Mouse (Mus musculus): ENCODE results near the gene Rap1a. TPM values are rescaled to one million over a fixed set of nuclear protein-coding genes. Genes with fewer than 3 reads are reported as not detected.

Gene Rap1a
- polyA plus RNA-seq, 1 experiment from 2014 or later, result 74.1 TPM

GRCm38 (mm10) chr3:105687324-105688060, 113.6 kb downstream of the Rap1a start, which contains the start of gene Ddx20:
Gene Ddx20 (minus strand): TSS chr3:105687574.
- Histone ChIP-seq H3K4me3 (ENCODE audit: low read depth, low read length) (peak within 1 kb of the TSS; percentile 95), H3K36me3 (ENCODE audit: control insufficient read depth, insufficient read depth, low read length) (peaks cover 9% of the 10 kb centered on the region; the same call in 1 of the 2 replicates), H3K27ac (ENCODE audit: low read length) (peak within 1 kb of the TSS; percentile 81), H3K4me1 (ENCODE audit: control insufficient read depth, insufficient read depth, low read length) (peaks cover 13% of the 10 kb centered on the region), H3K9me3 (replicated peaks; ENCODE audit: control insufficient read depth, low read length, poor library complexity, severe bottlenecking) (no peaks in the 10 kb centered on the region), H3K9ac (ENCODE audit: low read depth, low read length) (peak within 1 kb of the TSS; percentile 90), H3K27me3 (ENCODE audit: control insufficient read depth, insufficient read depth, low read depth, low read length) (no peaks in the 10 kb centered on the region), H3K4me2 (ENCODE audit: low read length) (peak within 1 kb of the TSS; percentile 83)
- peak; percentile 97 for ATAC-seq
- WGBS, result under 1% methylated on average over 72 of the region's 72 CpGs

GRCm38 (mm10) chr3:105686394-105687323, 114.5 kb downstream of the Rap1a start:
- no peak for ATAC-seq
- peak overlapping the region; percentile 83 for H3K4me2 ChIP-seq (ENCODE audit: low read length)
- peaks cover 13% of the 10 kb centered on the region for H3K4me1 ChIP-seq (ENCODE audit: control insufficient read depth, insufficient read depth, low read length)
- peak overlapping the region; percentile 90 for H3K9ac ChIP-seq (ENCODE audit: low read depth, low read length)
- peaks cover 11% of the 10 kb centered on the region; the same call in 1 of the 2 replicates for H3K36me3 ChIP-seq (ENCODE audit: control insufficient read depth, insufficient read depth, low read length)
- H3K27me3 ChIP-seq (ENCODE audit: control insufficient read depth, insufficient read depth, low read depth, low read length), result no peaks in the 10 kb centered on the region
- H3K9me3 ChIP-seq (replicated peaks; ENCODE audit: control insufficient read depth, low read length, poor library complexity, severe bottlenecking), result no peaks in the 10 kb centered on the region
- WGBS, result 10% methylated on average over 57 of the region's 60 CpGs
- H3K4me3 ChIP-seq (ENCODE audit: low read depth, low read length), result peak overlapping the region; percentile 95
- H3K27ac ChIP-seq (ENCODE audit: low read length), result peak overlapping the region; percentile 80

GRCm38 (mm10) chr3:105680346-105680745, 120.8 kb downstream of the Rap1a start:
- Histone ChIP-seq H3K9ac (ENCODE audit: low read depth, low read length) (no peak overlapping the region), H3K4me1 (ENCODE audit: control insufficient read depth, insufficient read depth, low read length) (0 out of 2 replicates have a peak, but pooled peaks cover 3% of the 10 kb centered on the region), H3K36me3 (ENCODE audit: control insufficient read depth, insufficient read depth, low read length) (peaks cover 24% of the 10 kb centered on the region), H3K4me3 (ENCODE audit: low read depth, low read length) (no peak overlapping the region), H3K9me3 (replicated peaks; ENCODE audit: control insufficient read depth, low read length, poor library complexity, severe bottlenecking) (no peaks in the 10 kb centered on the region), H3K27ac (ENCODE audit: low read length) (no peak overlapping the region), H3K27me3 (ENCODE audit: control insufficient read depth, insufficient read depth, low read depth, low read length) (no peaks in the 10 kb centered on the region), H3K4me2 (ENCODE audit: low read length) (no peak overlapping the region)
- 94% methylated on average over 7 of the region's 7 CpGs for WGBS
- ATAC-seq, result no peak

Other genes starting within 250 kb of the Rap1a start
- gene Ddx20, start 113.8 kb downstream of the Rap1a start, polyA plus RNA-seq (2015; fragmentation: Nextera tagmentation; extraction: Ambion mirVana), result 24.6 and 27.1 TPM in 2 replicates
- 5.5 and 7.0 TPM in 2 replicates for gene Inka2, start 96.7 kb downstream of the Rap1a start, polyA plus RNA-seq (2015; fragmentation: Nextera tagmentation; extraction: Ambion mirVana)
- gene Adora3, start 69.5 kb upstream of the Rap1a start, polyA plus RNA-seq (2015; fragmentation: Nextera tagmentation; extraction: Ambion mirVana), result 0.09 and 0.14 TPM in 2 replicates
- not detected in 2 replicates for gene Tmigd3, start 69.6 kb upstream of the Rap1a start, polyA plus RNA-seq (2015; fragmentation: Nextera tagmentation; extraction: Ambion mirVana)
- gene I830077J02Rik, start 131.3 kb upstream of the Rap1a start, polyA plus RNA-seq (2015; fragmentation: Nextera tagmentation; extraction: Ambion mirVana), result 0.12 and 0.30 TPM in 2 replicates
- gene Wdr77, start 158.0 kb upstream of the Rap1a start, polyA plus RNA-seq (2015; fragmentation: Nextera tagmentation; extraction: Ambion mirVana), result 89.7 and 90.9 TPM in 2 replicates
- 543 and 547 TPM in 2 replicates for gene Atp5f1, start 158.8 kb upstream of the Rap1a start, polyA plus RNA-seq (2015; fragmentation: Nextera tagmentation; extraction: Ambion mirVana)
- gene Ovgp1, start 172.4 kb upstream of the Rap1a start, polyA plus RNA-seq (2015; fragmentation: Nextera tagmentation; extraction: Ambion mirVana), result 3.8 and 5.8 TPM in 2 replicates
- 6.4 and 7.3 TPM in 2 replicates for gene Pifo, start 213.3 kb upstream of the Rap1a start, polyA plus RNA-seq (2015; fragmentation: Nextera tagmentation; extraction: Ambion mirVana)
- not detected in 2 replicates for gene Chil5, start 231.5 kb upstream of the Rap1a start, polyA plus RNA-seq (2015; fragmentation: Nextera tagmentation; extraction: Ambion mirVana)